Mouse (Mus musculus) E14TG2a.4 (cell line): ENCODE data around the gene Tmem184a.

Experiments
- CTCF ChIP-seq: conservative IDR thresholded peaks from 2 replicates; pipeline ENCODE4 v1.5.1; 2014; ENCODE audit warnings: low read length
- NANOG ChIP-seq: IDR thresholded peaks from 2 replicates; pipeline ENCODE4 v1.6.1; 2014; ENCODE audit warnings: borderline replicate concordance, low read length, mixed read lengths
- POU5F1 ChIP-seq: IDR thresholded peaks from 2 replicates; pipeline ENCODE4 v1.6.1; 2014; ENCODE audit warnings: low read length, borderline replicate concordance

DNA sequence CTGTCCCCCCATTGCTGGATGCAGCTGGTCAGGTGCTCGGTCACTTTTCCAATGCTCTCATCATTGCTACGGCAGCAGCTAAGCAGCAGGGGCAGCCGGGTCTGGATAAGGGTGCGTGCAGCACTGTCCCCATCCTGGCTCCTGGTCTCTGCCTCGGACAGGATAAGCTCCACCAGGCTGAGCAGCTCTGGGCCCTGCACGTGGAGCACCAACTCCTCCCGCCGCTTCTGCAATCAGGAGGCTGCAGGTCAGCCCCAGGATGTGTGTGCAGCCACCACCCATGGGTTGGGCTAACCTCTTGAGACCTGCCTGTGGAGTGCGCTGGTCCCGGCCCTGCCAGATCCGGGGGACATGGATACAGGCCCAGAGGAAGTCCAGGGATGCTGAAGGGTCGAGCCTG, 63.6 kb downstream of the Tmem184a start:
- TF ChIP-seq CTCF (no peak), NANOG (no peak), POU5F1 (no peak)
